Mouse (Mus musculus) hindbrain, embryonic 16.5 days (tissue): ENCODE measurements around the gene Tfe3. TPM values are rescaled to one million over a fixed set of nuclear protein-coding genes. Genes with fewer than 3 reads are reported as not detected.
"Not testable (repeated sequence)": the region's sequence is repeated elsewhere in the genome, so short reads cannot be mapped to it uniquely, and the experiment has no call there.

Experiments
- ATAC-seq: fragments of 200-750 bp; cut with Nextera tagmentation; 2 replicates; pipeline ENCODE4 v1.8.0; 2017; ENCODE audit warnings: moderate TSS enrichment, moderate library complexity
- H3K27ac ChIP-seq: fragments of 300-500 bp; sonication (generic); 2 replicates; pipeline ENCODE4 v1.5.1; 2014; ENCODE audit warnings: low read depth, mild to moderate bottlenecking, control low read depth, low read length, moderate library complexity
- H3K27me3 ChIP-seq: fragments of 300-500 bp; sonication (generic); replicated peaks from 2 replicates; pipeline ENCODE4 v1.6.1; 2014; ENCODE audit warnings: low read length; ENCODE audit not compliant: control insufficient read depth, insufficient read depth
- H3K36me3 ChIP-seq: fragments of 300-500 bp; sonication (generic); 2 replicates; pipeline ENCODE4 v1.6.1; 2014; ENCODE audit warnings: mild to moderate bottlenecking, low read length, moderate library complexity, mixed read lengths; ENCODE audit not compliant: control insufficient read depth, insufficient read depth
- H3K4me1 ChIP-seq: fragments of 300-500 bp; sonication (generic); 2 replicates; pipeline ENCODE4 v1.6.1; 2014; ENCODE audit warnings: low read depth, low read length; ENCODE audit not compliant: control insufficient read depth, insufficient read depth
- H3K4me2 ChIP-seq: fragments of 300-500 bp; sonication (generic); 2 replicates; pipeline ENCODE4 v1.6.1; 2014; ENCODE audit warnings: mild to moderate bottlenecking, low read length, control low read depth, moderate library complexity
- H3K4me3 ChIP-seq: fragments of 300-500 bp; sonication (generic); 2 replicates; pipeline ENCODE4 v1.5.1; 2014; ENCODE audit warnings: mild to moderate bottlenecking, low read length, control low read depth, moderate library complexity
- H3K9ac ChIP-seq: fragments of 300-500 bp; sonication (generic); 2 replicates; pipeline ENCODE4 v1.6.1; 2014; ENCODE audit warnings: low read depth, mild to moderate bottlenecking, control low read depth, low read length, moderate library complexity
- H3K9me3 ChIP-seq: fragments of 300-500 bp; sonication (generic); 2 replicates; pipeline ENCODE4 v1.6.1; 2014; ENCODE audit warnings: mild to moderate bottlenecking, low read length, moderate library complexity; ENCODE audit not compliant: control insufficient read depth
- WGBS: fragments of 180-500 bp; shearing (Covaris S2); extraction: QIAGEN DNeasy Blood & Tissue Kit; methylation state at CpG from one replicate; pipeline ENCODE4 v1.1.7; 2014; 5-methylcytosine and 5-hydroxymethylcytosine counted together
- polyA plus RNA-seq: library from polyadenylated mRNA; unstranded; fragments of >200 nt; fragmentation: Nextera tagmentation; extraction: Ambion mirVana; gene quantifications from 2 replicates; pipeline ENCODE4 v1.2.1, GENCODE M21; 2015

Gene Tfe3
- 20.4 and 25.3 TPM in 2 replicates for polyA plus RNA-seq

GRCm38 (mm10) chrX:7762137-7762920, at the start of gene Tfe3:
Tfe3 (plus strand) TSS chrX:7762560.
- Histone ChIP-seq H3K27me3 (no peaks in the 10 kb centered on the region), H3K9ac (peak within 1 kb of the TSS; percentile 72), H3K36me3 (0 out of 2 replicates have a peak, but pooled peaks cover under 1% of the 10 kb centered on the region), H3K4me2 (peak within 1 kb of the TSS; percentile 67), H3K4me1 (peaks cover 12% of the 10 kb centered on the region), H3K4me3 (peak within 1 kb of the TSS; percentile 65), H3K27ac (no peak within 1 kb of the TSS), H3K9me3 (no peaks in the 10 kb centered on the region)
- WGBS: 26% methylated on average over 38 of the region's 38 CpGs
- ATAC-seq: peak; percentile 97

GRCm38 (mm10) chrX:7713764-7714134, 48.6 kb upstream of the Tfe3 start:
- not testable (repeated sequence) for H3K4me1 ChIP-seq, ATAC-seq, H3K36me3 ChIP-seq, H3K27ac ChIP-seq, H3K27me3 ChIP-seq, H3K9me3 ChIP-seq
- Histone ChIP-seq H3K4me2 (peak overlapping the region; percentile 55), H3K9ac (peak overlapping the region; percentile 43; the same call in 1 of the 2 replicates), H3K4me3 (peak overlapping the region; percentile 35)
- 26% methylated on average over 5 of the region's 12 CpGs for whole genome bisulfite sequencing

DNA sequence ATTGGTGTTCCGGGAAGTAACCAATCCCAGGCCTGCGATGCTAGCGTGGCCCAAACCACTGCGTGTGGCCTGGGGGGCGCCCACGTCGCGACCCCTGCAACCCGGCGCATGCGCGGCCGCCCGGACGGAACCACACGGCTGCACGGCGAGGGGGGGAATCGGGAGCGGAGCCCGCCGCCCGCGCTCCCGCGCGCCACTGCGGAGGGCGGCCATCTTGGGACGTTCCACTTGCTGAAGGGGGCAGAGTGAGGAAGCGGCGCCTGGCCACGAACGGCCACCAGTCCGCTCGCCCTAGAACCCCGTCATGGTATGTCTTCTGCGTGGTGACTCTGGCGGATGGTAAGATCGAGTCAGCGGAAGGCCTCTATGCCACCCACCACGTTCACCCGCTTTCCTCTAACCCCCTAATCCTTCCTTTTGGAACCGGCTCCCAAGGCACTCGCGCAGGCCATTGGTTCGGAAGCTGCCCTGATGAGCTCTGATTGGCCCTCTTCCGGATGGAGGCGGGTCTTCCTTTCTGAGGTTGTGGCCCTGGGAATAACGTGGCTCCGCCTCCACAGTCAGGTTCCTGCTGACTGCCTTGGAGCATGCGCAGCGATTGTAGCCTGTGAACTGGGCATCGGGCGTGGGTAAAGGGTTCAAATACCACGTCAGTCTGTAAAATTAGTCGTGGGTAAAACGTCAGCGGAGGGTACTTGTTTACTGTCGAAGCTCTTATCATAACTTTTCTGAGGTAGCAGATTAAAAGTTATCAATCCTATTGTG, 48.0 kb upstream of the Tfe3 start, which contains the start of gene Wdr45:
TSS of gene Wdr45 (plus strand) at position 199 of the 765 bp plus-strand sequence.
- ATAC-seq: peak; percentile 97
- H3K4me1 ChIP-seq, H3K27ac ChIP-seq, H3K9me3 ChIP-seq, H3K27me3 ChIP-seq, H3K36me3 ChIP-seq: not testable (repeated sequence)
- Histone ChIP-seq H3K9ac (peak within 1 kb of the TSS; percentile 43; the same call in 1 of the 2 replicates), H3K4me3 (peak within 1 kb of the TSS; percentile 35), H3K4me2 (peak within 1 kb of the TSS; percentile 55)
- 24% methylated on average over 23 of the region's 60 CpGs for WGBS

GRCm38 (mm10) chrX:7716058-7716457, 46.3 kb upstream of the Tfe3 start:
- H3K9me3 ChIP-seq, H3K4me2 ChIP-seq, H3K27me3 ChIP-seq, H3K36me3 ChIP-seq, H3K4me3 ChIP-seq, H3K9ac ChIP-seq, H3K4me1 ChIP-seq, ATAC-seq, H3K27ac ChIP-seq: not testable (repeated sequence)
- WGBS: 57% methylated on average over 1 of the region's 1 CpGs

GRCm38 (mm10) chrX:7721514-7722281, 40.7 kb upstream of the Tfe3 start, which contains the start of gene Gm45208:
Gm45208 (plus strand) TSS chrX:7722245.
- peak; percentile 94 for ATAC-seq
- 27% methylated on average over 22 of the region's 22 CpGs for WGBS
- peak within 1 kb of the TSS; percentile 60 for H3K4me3 ChIP-seq
- H3K9ac ChIP-seq: peak within 1 kb of the TSS; percentile 74
- H3K27ac ChIP-seq: peak within 1 kb of the TSS; percentile 91
- peaks cover 2% of the 10 kb centered on the region; the same call in 1 of the 2 replicates for H3K36me3 ChIP-seq
- H3K4me2 ChIP-seq: peak within 1 kb of the TSS; percentile 74
- no peaks in the 10 kb centered on the region; the same call in 1 of the 2 replicates for H3K9me3 ChIP-seq
- H3K27me3 ChIP-seq: no peaks in the 10 kb centered on the region
- peaks cover 4% of the 10 kb centered on the region for H3K4me1 ChIP-seq

DNA sequence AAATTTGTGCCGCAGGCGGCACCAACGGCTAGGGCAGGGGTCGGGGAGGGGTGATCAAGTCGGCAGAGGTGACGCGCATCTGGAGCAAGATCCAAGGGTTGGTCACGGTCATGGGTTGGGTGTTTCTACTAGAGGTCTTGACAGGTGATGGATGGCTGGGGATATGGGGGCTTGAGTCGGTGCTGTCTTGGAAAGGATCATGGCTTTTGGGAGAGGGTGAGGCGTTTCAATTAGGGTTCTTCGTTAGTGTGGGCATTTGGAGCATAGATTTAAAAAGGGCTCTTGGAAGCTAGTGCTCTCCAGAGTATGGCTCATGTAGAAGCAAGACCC, 40.1 kb upstream of the Tfe3 start:
- Histone ChIP-seq H3K9ac (peak overlapping the region; percentile 74), H3K9me3 (no peaks in the 10 kb centered on the region; the same call in 1 of the 2 replicates), H3K27ac (peak overlapping the region; percentile 91), H3K27me3 (no peaks in the 10 kb centered on the region), H3K4me1 (peaks cover 4% of the 10 kb centered on the region), H3K4me3 (peak overlapping the region; percentile 60), H3K36me3 (peaks cover 2% of the 10 kb centered on the region; the same call in 1 of the 2 replicates), H3K4me2 (peak overlapping the region; percentile 74)
- no peak; the same call in 1 of the 2 replicates for ATAC-seq
- 22% methylated on average over 11 of the region's 11 CpGs for WGBS

GRCm38 (mm10) chrX:7722691-7723090, 39.7 kb upstream of the Tfe3 start:
- Histone ChIP-seq H3K27me3 (no peaks in the 10 kb centered on the region), H3K4me2 (peak overlapping the region; percentile 74), H3K9ac (peak overlapping the region; percentile 74), H3K9me3 (no peaks in the 10 kb centered on the region; the same call in 1 of the 2 replicates), H3K36me3 (peaks cover 2% of the 10 kb centered on the region; the same call in 1 of the 2 replicates), H3K4me3 (peak overlapping the region; percentile 60), H3K4me1 (peaks cover 5% of the 10 kb centered on the region), H3K27ac (no peak overlapping the region)
- no peak for ATAC-seq
- WGBS: 23% methylated on average over 4 of the region's 4 CpGs

GRCm38 (mm10) chrX:7724135-7724534, 38.2 kb upstream of the Tfe3 start:
- no peak overlapping the region for H3K4me3 ChIP-seq
- ATAC-seq: no peak
- peaks cover 7% of the 10 kb centered on the region for H3K4me1 ChIP-seq
- peaks cover 2% of the 10 kb centered on the region; the same call in 1 of the 2 replicates for H3K36me3 ChIP-seq
- no peak overlapping the region for H3K9ac ChIP-seq
- H3K27ac ChIP-seq: no peak overlapping the region
- 91% methylated on average over 7 of the region's 7 CpGs for WGBS
- H3K4me2 ChIP-seq: no peak overlapping the region
- no peaks in the 10 kb centered on the region; the same call in 1 of the 2 replicates for H3K9me3 ChIP-seq
- no peaks in the 10 kb centered on the region for H3K27me3 ChIP-seq
